Mouse (Mus musculus) left cerebral cortex, postnatal 10 days (tissue): ENCODE measurements around the gene Smarcc2. TPM values are rescaled to one million over a fixed set of nuclear protein-coding genes. Genes with fewer than 3 reads are reported as not detected.

Experiments
- DNase-seq, 2 experiments: peaks; one replicate each; pipeline ENCODE4 v3.0.0; 2021 to 2022; ENCODE audit warnings: low spot score in 2 of 2, mixed read lengths in 1 of 2; ENCODE audit errors: extremely low spot score in 1 of 2
- intact Hi-C: fragments of 180-260 bp; cut with DNase I; formaldehyde crosslinking; loops from one replicate; pipeline ENCODE4 v1.15.1; 2025
- microRNA-seq: library from miRNA; unstranded; fragments of <30 nt; microRNA quantifications from one replicate; pipeline ENCODE4 v1.2.0, GENCODE M21; 2022
- total RNA-seq, 2 experiments: library from RNA; stranded (reverse); gene quantifications; 2 replicates each; pipeline ENCODE4 v1.2.3; 2021

Smarcc2 gene
- total RNA-seq, 2 experiments from 2014 or later, result 204 to 226 TPM

DNA sequence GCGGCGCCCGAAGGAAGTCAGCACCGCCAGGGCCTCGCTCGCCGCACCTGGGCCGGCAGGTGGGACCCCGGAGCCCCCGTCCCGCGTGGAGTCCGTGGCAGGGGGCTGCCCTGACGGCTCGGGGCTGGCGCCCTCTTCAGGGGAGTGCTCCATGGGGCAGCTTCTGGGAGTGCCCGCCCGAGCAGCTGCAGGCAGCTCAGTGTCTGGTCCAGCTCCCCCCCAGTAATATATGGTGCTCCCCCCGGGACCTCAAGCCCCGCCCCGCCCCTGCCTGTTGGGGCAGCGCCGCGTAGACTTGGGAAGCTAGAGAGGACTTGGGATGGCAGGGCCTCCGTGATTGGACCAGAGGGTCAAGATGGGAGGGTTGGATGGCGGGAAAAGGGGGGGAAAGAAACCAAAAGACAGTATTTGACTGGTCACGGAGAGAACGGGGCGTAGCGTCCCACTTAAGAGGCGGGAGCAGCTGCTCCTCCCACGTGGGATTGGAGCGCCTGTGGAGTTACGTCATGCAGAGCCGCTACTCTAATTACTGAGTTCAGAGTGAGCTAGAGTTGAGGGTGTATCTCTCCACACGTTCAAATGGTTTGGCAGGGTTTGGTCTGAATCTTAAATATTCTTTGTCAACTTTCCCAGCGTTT, 66.7 kb downstream of the Smarcc2 start, which contains the start of gene Esyt1:
Esyt1 (minus strand) TSS at position 201 of the 638 bp plus-strand sequence.
- DNase-seq, result peak; percentile 92 to 96

DNA sequence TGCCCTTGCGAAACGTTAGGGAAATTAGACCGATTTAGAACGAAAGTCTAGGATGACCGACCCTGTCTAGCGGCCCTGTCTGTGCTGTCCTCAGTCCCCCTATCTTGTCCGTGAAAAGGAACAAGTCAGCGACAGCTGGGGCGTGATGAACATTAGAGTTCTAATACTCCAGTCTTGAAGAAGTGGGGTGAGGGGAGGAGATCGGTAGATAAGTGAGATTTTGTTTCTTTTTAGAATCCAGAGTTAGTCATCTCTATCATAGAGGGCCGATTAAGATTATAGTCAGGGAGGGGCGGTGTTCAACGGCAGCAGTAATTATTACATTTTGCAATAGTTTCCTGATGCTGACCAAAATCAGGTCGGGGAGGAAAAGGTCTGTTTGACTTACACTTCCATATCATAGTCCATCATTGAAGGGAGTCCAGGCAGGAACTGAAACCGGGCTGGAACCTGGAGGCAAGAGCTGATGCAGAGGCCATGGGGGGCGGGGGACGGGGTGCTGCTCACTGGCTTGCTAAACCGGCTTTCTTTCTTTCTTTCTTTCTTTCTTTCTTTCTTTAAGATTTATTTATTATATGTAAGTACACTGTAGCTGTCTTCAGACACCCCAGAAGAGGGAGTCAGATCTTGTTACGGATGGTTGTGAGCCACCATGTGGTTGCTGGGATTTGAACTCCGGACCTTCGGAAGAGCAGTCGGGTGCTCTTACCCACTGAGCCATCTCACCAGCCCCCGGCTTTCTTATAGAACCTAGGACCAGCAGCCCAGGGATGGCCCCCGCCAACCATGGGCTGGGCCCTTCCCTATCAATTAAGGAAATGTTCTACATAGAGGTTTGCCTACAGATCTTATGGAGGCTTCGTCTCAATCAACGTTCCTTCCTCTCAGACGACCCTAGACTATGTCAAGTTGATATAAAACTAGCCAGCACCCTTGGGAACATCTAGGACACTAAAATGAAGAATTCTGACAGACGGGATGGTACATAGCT, 67.6 kb downstream of the Smarcc2 start:
- intact Hi-C loops, result loop anchor here (5.0 kb wide), 1 partner anchor 34 kb away; the partner anchor contains the start of gene Myl6

More for the DNA sequence above, 66.7 kb downstream of the Smarcc2 start, which contains the start of gene Esyt1:
- intact Hi-C loops, result loop anchor here (5.0 kb wide), 1 partner anchor 33 kb away; the partner anchor contains the start of gene Myl6

DNA sequence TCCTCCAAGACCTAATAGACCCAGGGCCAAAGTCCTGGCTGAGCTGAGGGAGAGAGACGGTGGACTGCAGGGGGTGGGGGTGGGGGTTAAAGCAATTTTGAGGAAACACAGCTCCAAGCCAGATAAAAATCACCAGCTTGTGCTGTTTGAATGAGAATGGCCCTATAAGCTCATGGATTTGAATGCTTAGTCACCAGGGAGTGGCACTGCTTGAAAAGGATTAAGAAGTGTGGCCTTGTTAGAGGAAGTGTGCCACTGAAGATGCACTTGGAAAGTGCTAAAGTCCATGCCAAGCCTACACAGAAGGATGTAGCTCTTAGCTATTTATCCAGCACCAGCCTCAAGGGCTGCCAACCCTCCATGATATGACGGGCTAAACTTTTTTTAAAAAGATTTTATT, 76.2 kb downstream of the Smarcc2 start:
- intact Hi-C loops, result no loop called here

More for the DNA sequence above, 67.6 kb downstream of the Smarcc2 start:
- DNase-seq, result no peak

DNA sequence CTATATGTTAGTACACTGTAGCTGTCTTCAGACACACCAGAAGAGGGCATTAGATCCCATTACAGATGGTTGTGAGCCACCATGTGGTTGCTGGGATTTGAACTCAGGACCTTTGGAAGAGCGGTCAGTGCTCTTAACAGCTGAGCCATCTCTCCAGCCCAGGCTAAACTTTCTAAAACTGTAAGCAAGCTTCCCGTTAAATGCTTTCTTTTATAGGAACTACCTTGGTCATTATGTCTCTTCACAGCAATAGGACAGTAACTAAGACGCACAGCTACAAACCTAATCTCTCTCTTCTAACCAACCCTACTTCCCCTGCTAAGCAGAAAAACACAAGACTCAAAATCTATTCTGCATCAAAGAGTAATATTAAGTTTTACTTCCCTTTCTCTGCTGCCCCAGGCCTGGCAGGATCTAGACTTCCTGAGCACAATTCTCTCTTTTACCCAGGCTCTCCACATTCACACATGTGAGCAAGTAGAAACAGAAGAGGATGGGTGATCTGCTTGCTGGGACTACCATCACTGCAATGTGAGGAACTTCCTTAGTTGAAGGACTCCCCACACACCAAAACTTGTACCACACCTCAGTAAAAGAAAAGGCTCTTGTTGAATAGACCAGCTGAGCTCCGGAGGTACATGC, 76.7 kb downstream of the Smarcc2 start:
- DNase-seq, result no peak
- intact Hi-C loops, result no loop called here

More for the DNA sequence above, 76.2 kb downstream of the Smarcc2 start:
- DNase-seq, result no peak

DNA sequence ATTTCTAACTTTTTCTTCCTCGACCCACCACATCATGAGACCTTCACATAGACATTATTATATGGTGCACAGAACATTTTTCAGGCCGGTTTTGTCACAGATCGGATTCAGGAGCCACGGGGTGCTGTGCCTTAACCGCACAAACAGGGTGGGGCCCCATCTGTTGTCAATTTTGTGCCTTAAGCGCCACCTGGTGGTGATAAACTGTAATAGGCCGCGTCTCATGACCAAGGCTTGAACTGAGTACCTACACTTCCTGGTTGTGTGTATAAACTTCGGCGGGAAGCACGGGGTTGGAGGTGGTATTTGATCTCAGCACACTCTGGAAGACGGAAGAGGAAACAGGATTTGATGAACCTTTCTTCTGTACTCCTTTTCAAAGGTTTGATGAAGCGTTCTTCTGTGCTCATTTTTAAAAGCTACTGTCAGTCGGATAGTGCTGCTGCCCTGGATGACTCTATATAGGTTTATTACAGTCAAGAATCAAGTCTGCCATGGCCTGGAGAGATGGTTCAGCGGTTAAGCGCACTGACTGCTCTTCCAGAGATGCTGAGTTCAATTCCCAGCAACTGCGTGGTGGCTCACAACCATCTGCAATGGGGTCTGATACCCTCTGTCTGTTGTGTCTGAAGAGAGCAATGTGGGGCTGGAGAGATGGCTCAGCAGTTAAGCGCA, 77.4 kb downstream of the Smarcc2 start:
- intact Hi-C loops, result no loop called here

DNA sequence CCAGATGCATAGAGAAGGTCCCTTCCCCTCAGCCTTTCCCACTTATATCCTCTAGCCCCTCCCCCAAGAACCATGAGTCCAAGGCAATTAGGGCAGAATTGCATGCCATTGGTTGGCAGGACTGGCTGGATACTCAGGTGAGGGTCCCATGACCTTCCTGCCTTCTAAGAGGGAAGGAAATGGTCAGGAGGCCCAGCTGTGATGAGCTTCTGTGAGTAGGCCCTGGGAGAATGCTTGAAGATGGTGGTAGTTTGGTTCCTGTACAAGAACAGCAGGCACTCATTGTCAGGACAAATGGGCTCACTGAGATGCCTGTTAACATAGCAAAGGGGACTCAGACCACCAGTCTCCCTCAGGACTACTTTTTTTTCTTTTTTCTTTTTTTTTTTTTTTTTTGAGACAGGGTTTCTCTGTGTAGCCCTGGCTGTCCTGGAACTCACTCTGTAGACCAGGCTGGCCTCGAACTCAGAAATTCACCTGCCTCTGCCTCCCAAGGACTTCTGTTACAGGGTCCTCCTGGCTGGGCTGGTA, 79.4 kb downstream of the Smarcc2 start:
- DNase-seq, result no peak
- intact Hi-C loops, result no loop called here

More for the DNA sequence above, 77.4 kb downstream of the Smarcc2 start:
- DNase-seq, result peak; percentile 88

Small RNAs within 50 kb of the gene (microRNA-seq; reads per million reads assigned to microRNA genes)
- gene Mir6916, result not detected
- 2.0 reads per million for gene Mir8105

Other genes with a start within 250 kb of the Smarcc2 start
- 10 to 100 TPM; 11.5 to 12.6 TPM for gene Spryd4, start 247.4 kb upstream of the Smarcc2 start, total RNA-seq
- gene Mip, start 233.4 kb upstream of the Smarcc2 start, total RNA-seq, result not detected
- 1 to 10 TPM; 8.3 to 9.7 TPM for gene Timeless, start 227.2 kb upstream of the Smarcc2 start, total RNA-seq
- gene Apon, start 205.2 kb upstream of the Smarcc2 start, total RNA-seq, result not detected
- gene Apof, start 190.6 kb upstream of the Smarcc2 start, total RNA-seq, result not detected
- gene Stat2, start 188.7 kb upstream of the Smarcc2 start, total RNA-seq, result 10 to 100 TPM; 20.2 to 26.0 TPM
- under 1 TPM; 0.43 to 0.58 TPM for gene Il23a, start 160.5 kb upstream of the Smarcc2 start, total RNA-seq
- gene Pan2, start 155.9 kb upstream of the Smarcc2 start, total RNA-seq, result 10 to 100 TPM; 13.0 to 14.1 TPM
- 10 to 100 TPM; 64.4 to 69.7 TPM for gene Cnpy2, start 136.8 kb upstream of the Smarcc2 start, total RNA-seq
- gene Cs, start 121.5 kb upstream of the Smarcc2 start, total RNA-seq, result 100 to 1,000 TPM; 287 to 288 TPM
- 10 to 100 TPM; 69.8 to 74.6 TPM for gene Coq10a, start 90.3 kb upstream of the Smarcc2 start, total RNA-seq
- 10 to 100 TPM; 74.4 TPM for gene Ankrd52, start 82.1 kb upstream of the Smarcc2 start, total RNA-seq
- gene Slc39a5, start 58.0 kb upstream of the Smarcc2 start, total RNA-seq, result under 1 TPM; 0.56 to 0.69 TPM
- gene Nabp2, start 47.8 kb upstream of the Smarcc2 start, total RNA-seq, result 10 to 100 TPM; 88.5 to 93.8 TPM
- gene Rnf41, start 47.6 kb upstream of the Smarcc2 start, total RNA-seq, result 10 to 100 TPM; 79.3 to 81.6 TPM
- gene Myl6, start 34.9 kb downstream of the Smarcc2 start, total RNA-seq, result 100 to 1,000 TPM; 602 to 610 TPM
- 10 to 100 TPM; 30.9 to 34.1 TPM for gene Myl6b, start 39.4 kb downstream of the Smarcc2 start, total RNA-seq
- 1 to 10 TPM; 8.9 to 9.3 TPM for gene Esyt1, start 66.6 kb downstream of the Smarcc2 start, total RNA-seq
- gene Zc3h10, start 88.5 kb downstream of the Smarcc2 start, total RNA-seq, result 10 to 100 TPM; 10.8 to 10.9 TPM
- 1,000 to 10,000 TPM; 2,483 to 2,553 TPM for gene Rpl41, start 90.1 kb downstream of the Smarcc2 start, total RNA-seq
- gene Pa2g4, start 106.7 kb downstream of the Smarcc2 start, total RNA-seq, result 10 to 100 TPM; 80.0 to 83.7 TPM
- gene Erbb3, start 130.4 kb downstream of the Smarcc2 start, total RNA-seq, result 1 to 10 TPM; 1.1 to 2.2 TPM
- 100 to 1,000 TPM; 382 to 405 TPM for gene Rps26, start 167.5 kb downstream of the Smarcc2 start, total RNA-seq
- gene Ikzf4, start 186.7 kb downstream of the Smarcc2 start, total RNA-seq, result 10 to 100 TPM; 18.5 to 19.8 TPM
- 10 to 100 TPM; 11.1 to 11.8 TPM for gene Suox, start 214.8 kb downstream of the Smarcc2 start, total RNA-seq
- gene Rab5b, start 237.0 kb downstream of the Smarcc2 start, total RNA-seq, result 100 to 1,000 TPM; 120 to 121 TPM
- gene Pmel, start 244.9 kb downstream of the Smarcc2 start, total RNA-seq, result under 1 TPM; 0.51 to 0.63 TPM
- 1 to 10 TPM; 4.3 to 4.7 TPM for gene Cdk2, start 245.8 kb downstream of the Smarcc2 start, total RNA-seq